Mouse (Mus musculus) MEL (cell line): ENCODE data around the gene Pknox2. TPM values are rescaled to one million over a fixed set of nuclear protein-coding genes. Genes with fewer than 3 reads are reported as not detected.
A peak's percentile ranks its signal among the peaks of the same experiment; 100 is the strongest.

Experiments
- DNase-seq: peaks from one replicate; pipeline ENCODE4 v3.0.0; 2011; ENCODE audit warnings: low read depth, low spot score
- H3K27ac ChIP-seq: 2 replicates; pipeline ENCODE4 v1.5.1; 2012; ENCODE audit warnings: low read depth, mild to moderate bottlenecking, control low read depth, low read length, moderate library complexity; ENCODE audit not compliant: control insufficient read depth
- H3K27me3 ChIP-seq, 2 experiments: fragments of 150-350 bp in 1 of 2; sonication (generic) in 1 of 2; 2 replicates each; pipeline ENCODE4 v1.6.1; 2012; ENCODE audit warnings: low read length in 2 of 2, mild to moderate bottlenecking in 2 of 2, improper control_type of control experiment in 1 of 2, moderate library complexity in 1 of 2; ENCODE audit not compliant: insufficient read depth in 2 of 2, control insufficient read depth in 1 of 2
- H3K36me3 ChIP-seq, 2 experiments: 2 replicates each; pipeline ENCODE4 v1.6.1; 2012 to 2014; ENCODE audit warnings: low read length in 2 of 2, improper control_type of control experiment in 1 of 2, inconsistent platforms in 1 of 2, mild to moderate bottlenecking in 1 of 2; ENCODE audit not compliant: insufficient read depth in 2 of 2, control insufficient read depth in 1 of 2
- H3K4me1 ChIP-seq, 2 experiments: fragments of 150-350 bp in 1 of 2; sonication (generic) in 1 of 2; 2 replicates each; pipeline ENCODE4 v1.6.1; 2012; ENCODE audit warnings: low read length in 2 of 2, improper control_type of control experiment in 1 of 2, mild to moderate bottlenecking in 1 of 2; ENCODE audit not compliant: insufficient read depth in 2 of 2, control insufficient read depth in 1 of 2
- H3K4me3 ChIP-seq, 2 experiments: fragments of 150-350 bp in 1 of 2; sonication (generic) in 1 of 2; 2 replicates each; pipeline ENCODE4 v1.5.1; 2012; ENCODE audit warnings: low read depth in 2 of 2, low read length in 2 of 2, mild to moderate bottlenecking in 2 of 2, moderate library complexity in 2 of 2, control low read depth in 1 of 2, improper control_type of control experiment in 1 of 2; ENCODE audit not compliant: control insufficient read depth in 1 of 2, insufficient read depth in 1 of 2
- H3K79me2 ChIP-seq: 2 replicates; pipeline ENCODE4 v1.6.1; 2012; ENCODE audit warnings: mild to moderate bottlenecking, low read length, moderate library complexity; ENCODE audit not compliant: control insufficient read depth, poor library complexity, insufficient read depth
- H3K9ac ChIP-seq: 2 replicates; pipeline ENCODE4 v1.6.1; 2012; ENCODE audit warnings: low read depth, mild to moderate bottlenecking, control low read depth, low read length, moderate library complexity; ENCODE audit not compliant: control insufficient read depth, poor library complexity, severe bottlenecking
- H3K9me3 ChIP-seq: fragments of 150-350 bp; sonication (generic); replicated peaks from 2 replicates; pipeline ENCODE4 v1.6.1; 2012; ENCODE audit warnings: mild to moderate bottlenecking, low read length, improper control_type of control experiment, moderate library complexity; ENCODE audit not compliant: insufficient read depth
- CTCF ChIP-seq, 3 experiments: IDR thresholded peaks in 2 of 3; conservative IDR thresholded peaks in 1 of 3; 2 replicates each; pipeline ENCODE4 v1.5.1; 2011 to 2012; ENCODE audit warnings: low read length in 3 of 3, low read depth in 2 of 3, mild to moderate bottlenecking in 2 of 3, improper control_type of control experiment in 1 of 3, inconsistent platforms in 1 of 3, mixed read lengths in 1 of 3, moderate library complexity in 1 of 3; ENCODE audit not compliant: control insufficient read depth in 1 of 3, insufficient read depth in 1 of 3, poor library complexity in 1 of 3, severe bottlenecking in 1 of 3
- GATA1 ChIP-seq: IDR thresholded peaks from 2 replicates; pipeline ENCODE4 v1.6.1; 2011; ENCODE audit warnings: low read depth, low read length, improper control_type of control experiment
- HCFC1 ChIP-seq: IDR thresholded peaks from 2 replicates; pipeline ENCODE4 v1.6.1; 2012; ENCODE audit warnings: low read depth, mild to moderate bottlenecking, inconsistent platforms, low read length, improper control_type of control experiment, moderate library complexity
- MAZ ChIP-seq: IDR thresholded peaks from 2 replicates; pipeline ENCODE4 v1.6.1; 2012; ENCODE audit warnings: low read depth, mild to moderate bottlenecking, inconsistent platforms, low read length, improper control_type of control experiment
- MXI1 ChIP-seq: IDR thresholded peaks from 2 replicates; pipeline ENCODE4 v1.6.1; 2011; ENCODE audit warnings: mild to moderate bottlenecking, low read depth, low read length, improper control_type of control experiment
- NRF1 ChIP-seq: IDR thresholded peaks from 2 replicates; pipeline ENCODE4 v1.6.1; 2014; ENCODE audit warnings: low read depth, mild to moderate bottlenecking, inconsistent platforms, low read length, improper control_type of control experiment, moderate library complexity; ENCODE audit not compliant: poor library complexity, insufficient read depth, severe bottlenecking
- POLR2A ChIP-seq, 2 experiments: IDR thresholded peaks; 2 replicates each; pipeline ENCODE4 v1.6.1; 2011 to 2012; ENCODE audit warnings: low read length in 2 of 2, mild to moderate bottlenecking in 2 of 2, control low read depth in 1 of 2, improper control_type of control experiment in 1 of 2, low read depth in 1 of 2, moderate library complexity in 1 of 2; ENCODE audit not compliant: control insufficient read depth in 1 of 2, insufficient read depth in 1 of 2, poor library complexity in 1 of 2
- POLR2AphosphoS5 ChIP-seq: IDR thresholded peaks from 2 replicates; pipeline ENCODE4 v1.6.1; 2012; ENCODE audit warnings: low read depth, borderline replicate concordance, mild to moderate bottlenecking, inconsistent platforms, low read length, moderate library complexity, mixed read lengths
- SMC3 ChIP-seq: IDR thresholded peaks from 2 replicates; pipeline ENCODE4 v1.6.1; 2011; ENCODE audit warnings: low read depth, low read length, improper control_type of control experiment
- TAL1 ChIP-seq: IDR thresholded peaks from 2 replicates; pipeline ENCODE4 v1.6.1; 2012; ENCODE audit warnings: mild to moderate bottlenecking, inconsistent platforms, low read length, moderate library complexity, mixed read lengths
- TCF12 ChIP-seq: IDR thresholded peaks from 2 replicates; pipeline ENCODE4 v1.6.1; 2014; ENCODE audit warnings: low read depth, mild to moderate bottlenecking, inconsistent platforms, low read length, improper control_type of control experiment, moderate library complexity
- USF1 ChIP-seq: IDR thresholded peaks from 2 replicates; pipeline ENCODE4 v1.6.1; 2014; ENCODE audit warnings: low read depth, mild to moderate bottlenecking, inconsistent platforms, low read length, improper control_type of control experiment, moderate library complexity
- ZNF384 ChIP-seq: IDR thresholded peaks from 2 replicates; pipeline ENCODE4 v1.6.1; 2012; ENCODE audit warnings: low read depth, mild to moderate bottlenecking, inconsistent platforms, low read length, improper control_type of control experiment
- polyA plus RNA-seq, 2 experiments: library from polyadenylated mRNA; stranded (reverse) in 1 of 2; unstranded in 1 of 2; fragments of >175 nt in 1 of 2; fragments of >200 nt in 1 of 2; gene quantifications; 2 replicates each; pipeline versions ENCODE4 v1.2.1 to v1.2.4; 2012; ENCODE audit warnings: low replicate concordance in 2 of 2, low read depth in 1 of 2; ENCODE audit not compliant: insufficient read length in 2 of 2, insufficient read depth in 1 of 2, missing spikeins in 1 of 2
- total RNA-seq: library from RNA; depleted of rRNA; stranded (reverse); fragments of 300-350 nt; gene quantifications from 2 replicates; pipeline ENCODE4 v1.2.3, GENCODE M21; 2012

Pknox2 gene
- total and polyA plus RNA-seq, 3 experiments: not detected

- TF ChIP-seq NRF1 (no peak), GATA1 (no peak)
- TF ChIP-seq, all 39 proteins: peak for 7
Observed at GRCm38 (mm10) chr9:36970651-36971050, 176.6 kb downstream of the Pknox2 start (continued).

- H3K9me3 ChIP-seq: no peaks in the 10 kb centered on the region
- no peaks in the 10 kb centered on the region for H3K79me2 ChIP-seq
- H3K36me3 ChIP-seq: no peaks in the 10 kb centered on the region
- DNase-seq: no peak
- no peaks in the 10 kb centered on the region for H3K4me1 ChIP-seq
- H3K27me3 ChIP-seq: no peaks in the 10 kb centered on the region; a peak in 1 of 4 replicates
- no peak overlapping the region for H3K9ac ChIP-seq
- TF ChIP-seq NRF1: no peak
- TF ChIP-seq POLR2AphosphoS5: no peak
- TF ChIP-seq MXI1: no peak
- no peak for TF ChIP-seq ZNF384
- no peak for TF ChIP-seq TAL1
- no peak for TF ChIP-seq POLR2A (IDR thresholded peaks at IDR 0.05; ENCODE audit: control insufficient read depth in 1 of 2, insufficient read depth in 1 of 2, low read depth in 1 of 2, low read length in 2 of 2, poor library complexity in 1 of 2)
- no peak for TF ChIP-seq HCFC1
- H3K4me3 ChIP-seq: no peak overlapping the region
- H3K27ac ChIP-seq: no peak overlapping the region
Observed at GRCm38 (mm10) chr9:36969131-36969530, 178.1 kb downstream of the Pknox2 start.

GRCm38 (mm10) chr9:36968713-36969112, 178.5 kb downstream of the Pknox2 start:
- Histone ChIP-seq H3K4me3 (no peak overlapping the region), H3K27me3 (no peaks in the 10 kb centered on the region; a peak in 1 of 4 replicates), H3K36me3 (no peaks in the 10 kb centered on the region), H3K79me2 (no peaks in the 10 kb centered on the region), H3K9me3 (no peaks in the 10 kb centered on the region), H3K9ac (no peak overlapping the region), H3K27ac (no peak overlapping the region), H3K4me1 (no peaks in the 10 kb centered on the region)
- DNase-seq: peak; percentile 57
- 0 out of 2 replicates have a peak, but pooled peaks have one; percentile 15 for TF ChIP-seq ZNF384
- no peak for TF ChIP-seq MAZ
- no peak for TF ChIP-seq TCF12
- no peak for TF ChIP-seq USF1
- TF ChIP-seq MXI1: no peak
- peak; percentile 33 for TF ChIP-seq SMC3
- TF ChIP-seq NRF1: no peak
- TF ChIP-seq CTCF (IDR thresholded peaks at IDR 0.05 in 2 of 3, conservative IDR thresholded peaks at IDR 0.05 in 1 of 3; ENCODE audit: control insufficient read depth in 1 of 3, insufficient read depth in 1 of 3, low read depth in 2 of 3, low read length in 3 of 3, poor library complexity in 1 of 3, severe bottlenecking in 1 of 3): peak; percentile 65 to 86 (median 66)
